Mouse (Mus musculus) thymus, postnatal 25 days (tissue): ENCODE results near the gene Prss40.

Experiments
- DNase-seq: peaks from one replicate; pipeline ENCODE4 v3.0.0; 2022

The Prss40 gene

GRCm38 (mm10) chr1:34560843-34561242 lies at the start of gene Prss40:
TSS of gene Prss40 (minus strand) at chr1:34560943.
- no peak for DNase-seq

- peak; percentile 58 for DNase-seq
Observed at GRCm38 (mm10) chr1:34602363-34602762, 41.6 kb upstream of the Prss40 start.

GRCm38 (mm10) chr1:34601323-34602047 lies 40.7 kb upstream of the Prss40 start:
- no peak for DNase-seq

- no peak for DNase-seq
Observed at GRCm38 (mm10) chr1:34600000-34600399, 39.3 kb upstream of the Prss40 start.

GRCm38 (mm10) chr1:34587298-34588096 lies 26.8 kb upstream of the Prss40 start:
- DNase-seq: no peak

- DNase-seq: no peak
Observed at GRCm38 (mm10) chr1:34584736-34585135, 24.0 kb upstream of the Prss40 start.

GRCm38 (mm10) chr1:34583821-34584263 lies 23.1 kb upstream of the Prss40 start:
- DNase-seq: no peak

GRCm38 (mm10) chr1:34582218-34582617 lies 21.5 kb upstream of the Prss40 start:
- no peak for DNase-seq

GRCm38 (mm10) chr1:34579782-34580356 lies 19.1 kb upstream of the Prss40 start:
- DNase-seq: no peak

GRCm38 (mm10) chr1:34578851-34579781 lies 18.4 kb upstream of the Prss40 start, which contains the start of gene Amer3:
TSS of gene Amer3 (plus strand) at chr1:34579657.
- peak; percentile 61 for DNase-seq

- no peak for DNase-seq
Observed at GRCm38 (mm10) chr1:34573221-34573620, 12.5 kb upstream of the Prss40 start.

- DNase-seq: no peak
Observed at GRCm38 (mm10) chr1:34571431-34571830, 10.7 kb upstream of the Prss40 start.

- DNase-seq: no peak
Observed at GRCm38 (mm10) chr1:34569876-34570275, 9.1 kb upstream of the Prss40 start.

GRCm38 (mm10) chr1:34568120-34568519 lies 7.4 kb upstream of the Prss40 start:
- no peak for DNase-seq

- DNase-seq: no peak
Observed at GRCm38 (mm10) chr1:34564383-34565045, 3.8 kb upstream of the Prss40 start.

- DNase-seq: no peak
Observed at GRCm38 (mm10) chr1:34554275-34554674, 6.5 kb downstream of the Prss40 start.

GRCm38 (mm10) chr1:34553690-34554089 lies 7.1 kb downstream of the Prss40 start:
- DNase-seq: no peak

GRCm38 (mm10) chr1:34547074-34547473 lies 13.7 kb downstream of the Prss40 start:
- DNase-seq: no peak

- peak; percentile 12 for DNase-seq
Observed at GRCm38 (mm10) chr1:34536767-34537485, 23.8 kb downstream of the Prss40 start.

- no peak for DNase-seq
Observed at GRCm38 (mm10) chr1:34536291-34536766, 24.4 kb downstream of the Prss40 start.
